Mouse (Mus musculus) spleen, adult 18-20 months (tissue): ENCODE results near the gene Dnajc4.

Experiments
- DNase-seq, 2 experiments: peaks; one replicate each; pipeline ENCODE4 v3.0.0; 2022; ENCODE audit warnings: mixed read lengths in 2 of 2

The Dnajc4 gene

DNA sequence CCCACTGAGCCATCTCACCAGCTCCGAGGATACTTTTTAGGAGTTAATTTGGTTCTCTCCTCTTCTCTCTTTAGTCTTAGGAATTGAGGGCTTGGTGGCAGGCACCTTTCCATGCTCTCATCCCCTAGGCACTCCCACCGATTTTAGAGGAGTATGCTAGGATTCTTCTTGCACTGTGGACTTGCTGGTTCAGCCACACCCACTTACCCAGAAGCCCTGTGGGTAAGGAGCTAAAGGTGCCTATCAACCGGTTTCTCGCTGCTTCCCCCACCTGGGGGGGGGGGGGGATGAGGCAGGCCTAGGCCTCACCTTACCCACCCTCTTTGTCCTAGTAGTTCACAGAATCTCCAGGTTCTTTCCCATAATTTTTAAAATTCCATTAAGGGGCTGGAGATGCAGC, 44.6 kb downstream of the Dnajc4 start:
- no peak for DNase-seq

DNA sequence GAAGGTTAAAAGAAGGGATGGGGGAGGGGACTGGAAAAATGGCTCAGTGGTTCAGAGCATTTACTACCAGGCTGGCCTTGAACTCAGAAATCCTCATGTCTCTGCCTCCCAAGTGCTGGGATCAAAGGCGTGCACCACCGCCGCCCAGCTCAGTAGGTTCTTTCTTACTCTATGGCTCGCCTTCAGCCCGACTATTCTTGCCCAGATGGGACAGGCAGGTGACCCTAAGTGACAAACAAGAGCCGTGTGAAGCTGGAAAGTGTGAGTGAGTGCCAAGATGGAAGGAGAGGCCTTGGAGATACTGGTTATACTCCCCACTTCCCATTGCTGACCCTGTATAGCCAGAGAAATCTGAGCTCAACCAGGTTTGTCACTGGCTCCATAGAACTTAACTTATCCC, 48.7 kb downstream of the Dnajc4 start:
- DNase-seq = no peak

- no peak for DNase-seq
These were observed 49.6 kb downstream of the Dnajc4 start for GRCm38 (mm10) chr19:6942764-6943163.

GRCm38 (mm10) chr19:6942249-6942691, 50.1 kb downstream of the Dnajc4 start, which contains the start of gene Gpr137:
Gene Gpr137, minus strand, starts transcription at chr19:6942480.
- peak; percentile 91 for DNase-seq

- peak; percentile 88 to 94 for DNase-seq
These were observed 50.8 kb downstream of the Dnajc4 start, which contains the start of gene Bad for GRCm38 (mm10) chr19:6941372-6942248. Gene Bad, plus strand, starts transcription at chr19:6941861.

- no peak for DNase-seq
These were observed 51.7 kb downstream of the Dnajc4 start for GRCm38 (mm10) chr19:6940396-6941351.

DNA sequence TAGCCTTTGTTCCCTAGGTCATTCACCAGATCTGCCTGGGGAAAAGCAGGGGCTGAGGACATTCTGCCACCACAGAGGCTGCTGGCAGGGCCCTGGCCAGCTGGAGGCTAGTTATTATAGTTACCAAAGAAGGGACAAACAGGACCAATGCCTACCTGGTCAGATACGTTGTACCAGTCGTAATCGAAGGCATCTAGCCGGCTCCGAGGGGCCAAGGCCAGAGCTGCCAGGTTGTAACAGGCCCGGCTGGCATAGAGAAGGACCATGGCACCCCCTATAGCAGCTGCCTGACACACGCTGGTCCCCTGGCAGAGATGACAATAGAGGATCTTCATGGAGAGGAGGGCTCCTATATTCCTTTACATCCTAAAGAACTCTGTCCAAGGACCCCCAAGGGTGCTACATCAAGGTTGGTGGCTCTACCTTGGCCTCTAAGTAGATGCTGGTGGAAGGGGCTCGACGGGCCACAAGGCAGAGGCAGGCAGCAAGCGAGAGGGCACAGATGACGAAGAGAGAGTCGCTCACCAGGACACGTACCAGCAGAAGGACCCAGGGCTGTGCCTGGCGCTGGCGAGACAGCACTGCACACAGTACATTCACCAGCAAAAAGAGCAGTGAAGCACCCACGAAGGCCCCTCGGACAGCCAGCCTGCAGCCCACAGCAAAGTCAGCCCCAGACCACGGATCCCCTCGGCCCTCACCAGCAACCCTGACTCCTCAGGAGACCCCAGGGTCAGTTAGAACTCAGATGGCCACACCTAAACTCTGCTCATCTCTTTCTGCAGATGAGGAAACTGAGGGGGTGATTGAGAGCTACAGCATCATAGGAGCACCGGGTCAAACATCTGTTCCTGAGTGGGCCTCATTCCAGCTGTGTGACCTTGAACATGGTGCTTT, 53.0 kb downstream of the Dnajc4 start:
- DNase-seq = no peak
